Mouse (Mus musculus) MEL (cell line): ENCODE results near the gene Vmp1. TPM values are rescaled to one million over a fixed set of nuclear protein-coding genes. Genes with fewer than 3 reads are reported as not detected.

Experiments
- DNase-seq: peaks from one replicate; pipeline ENCODE4 v3.0.0; 2011; ENCODE audit warnings: low read depth, low spot score
- H3K27ac ChIP-seq: 2 replicates; pipeline ENCODE4 v1.5.1; 2012; ENCODE audit warnings: low read depth, mild to moderate bottlenecking, control low read depth, low read length, moderate library complexity; ENCODE audit not compliant: control insufficient read depth
- H3K27me3 ChIP-seq, 2 experiments: fragments of 150-350 bp in 1 of 2; sonication (generic) in 1 of 2; 2 replicates each; pipeline ENCODE4 v1.6.1; 2012; ENCODE audit warnings: low read length in 2 of 2, mild to moderate bottlenecking in 2 of 2, improper control_type of control experiment in 1 of 2, moderate library complexity in 1 of 2; ENCODE audit not compliant: insufficient read depth in 2 of 2, control insufficient read depth in 1 of 2
- H3K36me3 ChIP-seq, 2 experiments: 2 replicates each; pipeline ENCODE4 v1.6.1; 2012 to 2014; ENCODE audit warnings: low read length in 2 of 2, improper control_type of control experiment in 1 of 2, inconsistent platforms in 1 of 2, mild to moderate bottlenecking in 1 of 2; ENCODE audit not compliant: insufficient read depth in 2 of 2, control insufficient read depth in 1 of 2
- H3K4me1 ChIP-seq, 2 experiments: fragments of 150-350 bp in 1 of 2; sonication (generic) in 1 of 2; 2 replicates each; pipeline ENCODE4 v1.6.1; 2012; ENCODE audit warnings: low read length in 2 of 2, improper control_type of control experiment in 1 of 2, mild to moderate bottlenecking in 1 of 2; ENCODE audit not compliant: insufficient read depth in 2 of 2, control insufficient read depth in 1 of 2
- H3K4me3 ChIP-seq, 2 experiments: fragments of 150-350 bp in 1 of 2; sonication (generic) in 1 of 2; 2 replicates each; pipeline ENCODE4 v1.5.1; 2012; ENCODE audit warnings: low read depth in 2 of 2, low read length in 2 of 2, mild to moderate bottlenecking in 2 of 2, moderate library complexity in 2 of 2, control low read depth in 1 of 2, improper control_type of control experiment in 1 of 2; ENCODE audit not compliant: control insufficient read depth in 1 of 2, insufficient read depth in 1 of 2
- H3K79me2 ChIP-seq: 2 replicates; pipeline ENCODE4 v1.6.1; 2012; ENCODE audit warnings: mild to moderate bottlenecking, low read length, moderate library complexity; ENCODE audit not compliant: control insufficient read depth, poor library complexity, insufficient read depth
- H3K9ac ChIP-seq: 2 replicates; pipeline ENCODE4 v1.6.1; 2012; ENCODE audit warnings: low read depth, mild to moderate bottlenecking, control low read depth, low read length, moderate library complexity; ENCODE audit not compliant: control insufficient read depth, poor library complexity, severe bottlenecking
- H3K9me3 ChIP-seq: fragments of 150-350 bp; sonication (generic); replicated peaks from 2 replicates; pipeline ENCODE4 v1.6.1; 2012; ENCODE audit warnings: mild to moderate bottlenecking, low read length, improper control_type of control experiment, moderate library complexity; ENCODE audit not compliant: insufficient read depth
- CHD1 ChIP-seq: IDR thresholded peaks from 2 replicates; pipeline ENCODE4 v1.6.1; 2012; ENCODE audit warnings: low read depth, mild to moderate bottlenecking, inconsistent platforms, low read length, improper control_type of control experiment
- CHD2 ChIP-seq: IDR thresholded peaks from 2 replicates; pipeline ENCODE4 v1.6.1; 2011; ENCODE audit warnings: low read length, improper control_type of control experiment
- CTCF ChIP-seq, 3 experiments: IDR thresholded peaks in 2 of 3; conservative IDR thresholded peaks in 1 of 3; 2 replicates each; pipeline ENCODE4 v1.5.1; 2011 to 2012; ENCODE audit warnings: low read length in 3 of 3, low read depth in 2 of 3, mild to moderate bottlenecking in 2 of 3, improper control_type of control experiment in 1 of 3, inconsistent platforms in 1 of 3, mixed read lengths in 1 of 3, moderate library complexity in 1 of 3; ENCODE audit not compliant: control insufficient read depth in 1 of 3, insufficient read depth in 1 of 3, poor library complexity in 1 of 3, severe bottlenecking in 1 of 3
- E2F4 ChIP-seq: IDR thresholded peaks from 2 replicates; pipeline ENCODE4 v1.6.1; 2011; ENCODE audit warnings: low read depth, low read length, improper control_type of control experiment, borderline replicate concordance
- ELF1 ChIP-seq: IDR thresholded peaks from 2 replicates; pipeline ENCODE4 v1.6.1; 2014; ENCODE audit warnings: low read depth, mild to moderate bottlenecking, inconsistent platforms, low read length, improper control_type of control experiment, moderate library complexity
- ETS1 ChIP-seq: IDR thresholded peaks from 2 replicates; pipeline ENCODE4 v1.6.1; 2012; ENCODE audit warnings: low read depth, mild to moderate bottlenecking, inconsistent platforms, low read length, improper control_type of control experiment, moderate library complexity
- GABPA ChIP-seq: IDR thresholded peaks from 2 replicates; pipeline ENCODE4 v1.6.1; 2012; ENCODE audit warnings: low read depth, mild to moderate bottlenecking, inconsistent platforms, low read length, improper control_type of control experiment, moderate library complexity
- HCFC1 ChIP-seq: IDR thresholded peaks from 2 replicates; pipeline ENCODE4 v1.6.1; 2012; ENCODE audit warnings: low read depth, mild to moderate bottlenecking, inconsistent platforms, low read length, improper control_type of control experiment, moderate library complexity
- MYB ChIP-seq: IDR thresholded peaks from 2 replicates; pipeline ENCODE4 v1.6.1; 2011; ENCODE audit warnings: mild to moderate bottlenecking, low read depth, low read length, improper control_type of control experiment
- MYC ChIP-seq: IDR thresholded peaks from 2 replicates; pipeline ENCODE4 v1.6.1; 2011; ENCODE audit warnings: low read depth, mild to moderate bottlenecking, low read length, improper control_type of control experiment, moderate library complexity
- POLR2A ChIP-seq, 2 experiments: IDR thresholded peaks; 2 replicates each; pipeline ENCODE4 v1.6.1; 2011 to 2012; ENCODE audit warnings: low read length in 2 of 2, mild to moderate bottlenecking in 2 of 2, control low read depth in 1 of 2, improper control_type of control experiment in 1 of 2, low read depth in 1 of 2, moderate library complexity in 1 of 2; ENCODE audit not compliant: control insufficient read depth in 1 of 2, insufficient read depth in 1 of 2, poor library complexity in 1 of 2
- POLR2AphosphoS5 ChIP-seq: IDR thresholded peaks from 2 replicates; pipeline ENCODE4 v1.6.1; 2012; ENCODE audit warnings: low read depth, borderline replicate concordance, mild to moderate bottlenecking, inconsistent platforms, low read length, moderate library complexity, mixed read lengths
- RAD21 ChIP-seq: IDR thresholded peaks from 2 replicates; pipeline ENCODE4 v1.6.1; 2011; ENCODE audit warnings: mild to moderate bottlenecking, low read depth, low read length, improper control_type of control experiment
- SMC3 ChIP-seq: IDR thresholded peaks from 2 replicates; pipeline ENCODE4 v1.6.1; 2011; ENCODE audit warnings: low read depth, low read length, improper control_type of control experiment
- TAL1 ChIP-seq: IDR thresholded peaks from 2 replicates; pipeline ENCODE4 v1.6.1; 2012; ENCODE audit warnings: mild to moderate bottlenecking, inconsistent platforms, low read length, moderate library complexity, mixed read lengths
- ZC3H11A ChIP-seq: IDR thresholded peaks from 2 replicates; pipeline ENCODE4 v1.6.1; 2012; ENCODE audit warnings: low read depth, mild to moderate bottlenecking, inconsistent platforms, low read length, improper control_type of control experiment
- ZKSCAN1 ChIP-seq: IDR thresholded peaks from 2 replicates; pipeline ENCODE4 v1.6.1; 2012; ENCODE audit warnings: low read depth, mild to moderate bottlenecking, inconsistent platforms, low read length, improper control_type of control experiment, moderate library complexity
- ZNF384 ChIP-seq: IDR thresholded peaks from 2 replicates; pipeline ENCODE4 v1.6.1; 2012; ENCODE audit warnings: low read depth, mild to moderate bottlenecking, inconsistent platforms, low read length, improper control_type of control experiment
- polyA plus RNA-seq, 2 experiments: library from polyadenylated mRNA; stranded (reverse) in 1 of 2; unstranded in 1 of 2; fragments of >175 nt in 1 of 2; fragments of >200 nt in 1 of 2; gene quantifications; 2 replicates each; pipeline versions ENCODE4 v1.2.1 to v1.2.4; 2012; ENCODE audit warnings: low replicate concordance in 2 of 2, low read depth in 1 of 2; ENCODE audit not compliant: insufficient read length in 2 of 2, insufficient read depth in 1 of 2, missing spikeins in 1 of 2
- total RNA-seq: library from RNA; depleted of rRNA; stranded (reverse); fragments of 300-350 nt; gene quantifications from 2 replicates; pipeline ENCODE4 v1.2.3, GENCODE M21; 2012

Gene Vmp1
- total and polyA plus RNA-seq, 3 experiments, result 61.8 to 94.9 TPM; not detected in 1

- TF ChIP-seq TAL1 (no peak), MYC (no peak), MYB (no peak), E2F4 (no peak), CHD2 (no peak), CHD1 (no peak), ETS1 (no peak), ZKSCAN1 (no peak), POLR2A (IDR thresholded peaks at IDR 0.05; ENCODE audit: control insufficient read depth in 1 of 2, insufficient read depth in 1 of 2, low read depth in 1 of 2, low read length in 2 of 2, poor library complexity in 1 of 2) (peak in 1 of 2 experiments; percentile 43; a peak in 1 of 4 replicates), ELF1 (peak; percentile 75)
Measured at GRCm38 (mm10) chr11:86577231-86577630, 106.4 kb downstream of the Vmp1 start (continued).

- no peak for TF ChIP-seq TAL1
- TF ChIP-seq RAD21, result no peak
- Histone ChIP-seq H3K27ac (no peak overlapping the region), H3K79me2 (no peaks in the 10 kb centered on the region), H3K9ac (no peak overlapping the region), H3K4me1 (peaks cover 4 to 25% of the 10 kb centered on the region in 2 experiments), H3K27me3 (no peaks in the 10 kb centered on the region), H3K36me3 (peaks cover 0 to 15% of the 10 kb centered on the region in 2 experiments; a peak in 2 of 4 replicates), H3K4me3 (no peak overlapping the region), H3K9me3 (no peaks in the 10 kb centered on the region)
- no peak for DNase-seq
Measured at GRCm38 (mm10) chr11:86575632-86576378, 107.8 kb downstream of the Vmp1 start.

GRCm38 (mm10) chr11:86574408-86574807 lies 109.2 kb downstream of the Vmp1 start:
- no peak overlapping the region for H3K27ac ChIP-seq
- H3K36me3 ChIP-seq, result peaks cover 0 to 10% of the 10 kb centered on the region in 2 experiments; a peak in 2 of 4 replicates
- no peaks in the 10 kb centered on the region for H3K9me3 ChIP-seq
- no peak overlapping the region for H3K4me3 ChIP-seq
- H3K27me3 ChIP-seq, result no peaks in the 10 kb centered on the region
- TF ChIP-seq ZNF384, result no peak
- TF ChIP-seq POLR2AphosphoS5, result no peak
- TF ChIP-seq CTCF (IDR thresholded peaks at IDR 0.05 in 2 of 3, conservative IDR thresholded peaks at IDR 0.05 in 1 of 3; ENCODE audit: control insufficient read depth in 1 of 3, insufficient read depth in 1 of 3, low read depth in 2 of 3, low read length in 3 of 3, poor library complexity in 1 of 3, severe bottlenecking in 1 of 3), result no peak
- TF ChIP-seq SMC3, result no peak
- TF ChIP-seq POLR2A (IDR thresholded peaks at IDR 0.05; ENCODE audit: control insufficient read depth in 1 of 2, insufficient read depth in 1 of 2, low read depth in 1 of 2, low read length in 2 of 2, poor library complexity in 1 of 2), result no peak
- TF ChIP-seq ELF1, result no peak
- TF ChIP-seq HCFC1, result no peak
- TF ChIP-seq ZKSCAN1, result no peak
- no peak for TF ChIP-seq GABPA
- TF ChIP-seq ETS1, result no peak
- no peak for TF ChIP-seq MYB
- no peak for TF ChIP-seq ZC3H11A
- TF ChIP-seq, all 39 proteins: peak for 0
- H3K4me1 ChIP-seq, result peaks cover 0 to 14% of the 10 kb centered on the region in 2 experiments; a peak in 2 of 4 replicates
- H3K79me2 ChIP-seq, result no peaks in the 10 kb centered on the region
- no peak for DNase-seq
- H3K9ac ChIP-seq, result no peak overlapping the region
